8 mouse cellular contexts compared by ENCODE assay signal in the genomic region with DNA sequence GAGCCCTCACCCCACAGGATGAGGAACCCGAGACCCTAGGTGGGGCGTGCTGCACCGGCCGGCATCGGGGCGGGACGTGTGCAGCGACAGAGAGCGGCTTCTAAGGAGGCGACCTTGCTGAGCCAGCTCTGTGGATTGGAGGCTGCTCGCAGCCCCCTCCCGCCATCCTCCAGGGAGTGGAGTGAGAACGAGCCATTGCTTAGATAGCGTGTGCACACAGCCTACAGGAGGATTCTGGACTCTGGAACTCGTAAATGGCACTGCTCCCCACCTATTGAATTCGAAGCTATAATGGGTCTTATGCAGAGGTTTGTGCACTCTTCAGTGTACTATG. TPM values are rescaled to one million over a fixed set of nuclear protein-coding genes. Genes with fewer than 3 reads are reported as not detected.
DNase-seq lines count a peak whose midpoint lies in the region; ATAC-seq and TF ChIP-seq lines count a peak whose summit lies in the region.

Katnal1 (minus strand) TSS at position 205 of the 334 bp plus-strand sequence.

- DNase-seq in kidney, adult 8-10 months: no peak
- DNase-seq in hindbrain, embryonic 10.5 days (ENCODE audit: low spot score): no peak
- DNase-seq in liver, embryonic 13.5 days: no peak
- DNase-seq in retina, postnatal 1 day: no peak
- no peak for DNase-seq in frontal cortex, postnatal 14 days (ENCODE audit: low spot score in 2 of 2)
- DNase-seq in kidney, adult 18-20 months: no peak

- H3K4me1 ChIP-seq in kidney, embryonic 16.5 days (ENCODE audit: insufficient read depth, low read length): peaks cover 20% of the 10 kb centered on the region
- H3K4me1 ChIP-seq in cortical plate, adult 2 months (ENCODE audit: control insufficient read depth, insufficient read depth, low read length): peaks cover under 1% of the 10 kb centered on the region
- H3K4me1 ChIP-seq in hindbrain, embryonic 10.5 days (replicated peaks): peaks cover 36% of the 10 kb centered on the region
- peaks cover 78% of the 10 kb centered on the region for H3K4me1 ChIP-seq in liver, embryonic 13.5 days (replicated peaks)

- H3K4me2 ChIP-seq in kidney, embryonic 16.5 days (replicated peaks; ENCODE audit: low read depth, low read length): peak within 1 kb of the TSS; percentile 86
- H3K4me2 ChIP-seq in liver, embryonic 13.5 days: peak within 1 kb of the TSS; percentile 97

- H3K27ac ChIP-seq in kidney, embryonic 16.5 days (ENCODE audit: low read length): peak within 1 kb of the TSS; percentile 93
- H3K27ac ChIP-seq in cortical plate, adult 2 months (ENCODE audit: insufficient read depth, low read length): peak within 1 kb of the TSS; percentile 91
- H3K27ac ChIP-seq in hindbrain, embryonic 10.5 days: peak within 1 kb of the TSS; percentile 99
- H3K27ac ChIP-seq in liver, embryonic 13.5 days: peak within 1 kb of the TSS; percentile 96

- H3K27me3 ChIP-seq in kidney, embryonic 16.5 days (ENCODE audit: insufficient read depth, low read length): no peaks in the 10 kb centered on the region
- no peaks in the 10 kb centered on the region for H3K27me3 ChIP-seq in hindbrain, embryonic 10.5 days (ENCODE audit: insufficient read depth, poor library complexity, severe bottlenecking)
- H3K27me3 ChIP-seq in liver, embryonic 13.5 days: no peaks in the 10 kb centered on the region

- 1% methylated on average over 16 of the region's 16 CpGs for WGBS in kidney, embryonic 16.5 days
- WGBS in hindbrain, embryonic 10.5 days: 2% methylated on average over 16 of the region's 16 CpGs
- WGBS in liver, embryonic 13.5 days (ENCODE audit: insufficient replicate concordance): 1% methylated on average over 16 of the region's 16 CpGs

- no peak for TF ChIP-seq CTCF in cortical plate, adult 2 months (IDR thresholded peaks at IDR 0.05; ENCODE audit: extremely low read depth, insufficient read depth, low read length)

- H3K9ac ChIP-seq in kidney, embryonic 16.5 days (replicated peaks; ENCODE audit: low read length): peak within 1 kb of the TSS; percentile 85
- peak within 1 kb of the TSS; percentile 85 for H3K9ac ChIP-seq in liver, embryonic 13.5 days

- TF ChIP-seq POLR2A in cortical plate, adult 2 months (IDR thresholded peaks at IDR 0.05; ENCODE audit: extremely low read depth, insufficient read depth, low read length): no peak

- no peaks in the 10 kb centered on the region; the same call in 1 of the 2 replicates for H3K36me3 ChIP-seq in kidney, embryonic 16.5 days (ENCODE audit: insufficient read depth, low read length)
- H3K36me3 ChIP-seq in hindbrain, embryonic 10.5 days: peaks cover 24% of the 10 kb centered on the region
- peaks cover 19% of the 10 kb centered on the region for H3K36me3 ChIP-seq in liver, embryonic 13.5 days

- peak within 1 kb of the TSS; percentile 85 for H3K4me3 ChIP-seq in kidney, embryonic 16.5 days (ENCODE audit: low read length)
- peak within 1 kb of the TSS; percentile 58 for H3K4me3 ChIP-seq in cortical plate, adult 2 months (ENCODE audit: insufficient read depth, low read length)
- peak within 1 kb of the TSS; percentile 84 for H3K4me3 ChIP-seq in hindbrain, embryonic 10.5 days
- H3K4me3 ChIP-seq in liver, embryonic 13.5 days (replicated peaks): peak within 1 kb of the TSS; percentile 78

- ATAC-seq in kidney, embryonic 16.5 days (ENCODE audit: low FRiP score, low TSS enrichment): no peak; the same call in 1 of the 2 replicates
- ATAC-seq in liver, embryonic 13.5 days (ENCODE audit: low read depth): peak; percentile 43

- no peaks in the 10 kb centered on the region for H3K9me3 ChIP-seq in kidney, embryonic 16.5 days (ENCODE audit: low read length)
- no peaks in the 10 kb centered on the region for H3K9me3 ChIP-seq in hindbrain, embryonic 10.5 days
- no peaks in the 10 kb centered on the region for H3K9me3 ChIP-seq in liver, embryonic 13.5 days (replicated peaks)

RNA-seq across cellular contexts. Expression of gene Katnal1, which starts in this region (rescaled TPM):
- 10.0 and 12.9 TPM in 2 replicates for polyA plus RNA-seq in kidney, embryonic 16.5 days (2015; fragmentation: Nextera tagmentation; extraction: Ambion mirVana)
- 42.9 and 43.1 TPM in 2 replicates for polyA plus RNA-seq in cortical plate, adult 2 months (2012; rRNA removed)
- polyA plus RNA-seq in hindbrain, embryonic 10.5 days (2016; fragmentation: Nextera tagmentation; extraction: Ambion mirVana): 22.4 and 23.6 TPM in 2 replicates
- 8.4 and 12.7 TPM in 2 replicates for polyA plus RNA-seq in liver, embryonic 13.5 days (2015; fragmentation: Nextera tagmentation; extraction: Ambion mirVana)
